Mouse (Mus musculus) erythroblast, embryonic 14.5 days (primary cell): ENCODE data around the gene Ccne1. TPM values are rescaled to one million over a fixed set of nuclear protein-coding genes. Genes with fewer than 3 reads are reported as not detected.

Experiments used
- H3K27me3 ChIP-seq: 2 replicates; pipeline ENCODE4 v1.6.1; 2012; ENCODE audit warnings: inconsistent platforms; ENCODE audit not compliant: control insufficient read depth
- H3K36me3 ChIP-seq: 2 replicates; pipeline ENCODE4 v1.6.1; 2012; ENCODE audit warnings: mild to moderate bottlenecking, inconsistent platforms; ENCODE audit not compliant: control insufficient read depth
- H3K4me1 ChIP-seq: 2 replicates; pipeline ENCODE4 v1.6.1; 2012; ENCODE audit warnings: inconsistent platforms; ENCODE audit not compliant: control insufficient read depth
- H3K4me3 ChIP-seq: replicated peaks from 2 replicates; pipeline ENCODE3; 2012; ENCODE audit warnings: moderate library complexity, mild to moderate bottlenecking, inconsistent platforms
- H3K9me3 ChIP-seq: 2 replicates; pipeline ENCODE4 v1.6.1; 2012; ENCODE audit warnings: low read length, inconsistent platforms, mixed read lengths; ENCODE audit not compliant: control insufficient read depth
- GATA1 ChIP-seq: IDR thresholded peaks from 2 replicates; pipeline ENCODE4 v1.6.1; 2012; ENCODE audit warnings: low read length, inconsistent platforms, mixed read lengths
- TAL1 ChIP-seq: IDR thresholded peaks from 3 replicates; pipeline ENCODE4 v1.6.1; 2012; ENCODE audit warnings: low read length, inconsistent platforms, mixed read lengths
- polyA plus RNA-seq: library from polyadenylated mRNA; stranded (reverse); fragments of >175 nt; gene quantifications from 2 replicates; pipeline ENCODE4 v1.2.3, GENCODE M21; 2012

Gene Ccne1
- polyA plus RNA-seq, 1 experiment = 12.0 TPM

GRCm38 (mm10) chr7:38084778-38085572 lies 22.4 kb downstream of the Ccne1 start:
- TF ChIP-seq TAL1 (no peak), GATA1 (no peak)
- Histone ChIP-seq H3K9me3 (no peaks in the 10 kb centered on the region), H3K4me1 (peaks cover 51% of the 10 kb centered on the region), H3K27me3 (no peaks in the 10 kb centered on the region), H3K36me3 (no peaks in the 10 kb centered on the region), H3K4me3 (peak overlapping the region; percentile 71)

- peaks cover 33% of the 10 kb centered on the region for H3K4me1 ChIP-seq
- TF ChIP-seq TAL1 = no peak
- TF ChIP-seq GATA1 = no peak
- H3K4me3 ChIP-seq = no peak overlapping the region
- H3K36me3 ChIP-seq = no peaks in the 10 kb centered on the region
- no peaks in the 10 kb centered on the region for H3K27me3 ChIP-seq
- no peaks in the 10 kb centered on the region for H3K9me3 ChIP-seq
Observed at GRCm38 (mm10) chr7:38082971-38083370, 24.4 kb downstream of the Ccne1 start.

GRCm38 (mm10) chr7:38077189-38077588 lies 30.1 kb downstream of the Ccne1 start:
- Histone ChIP-seq H3K9me3 (no peaks in the 10 kb centered on the region; the same call in 1 of the 2 replicates), H3K36me3 (no peaks in the 10 kb centered on the region), H3K4me3 (no peak overlapping the region), H3K27me3 (peaks cover 24% of the 10 kb centered on the region), H3K4me1 (no peaks in the 10 kb centered on the region)
- TF ChIP-seq GATA1 = no peak
- TF ChIP-seq TAL1 = no peak

- no peak for TF ChIP-seq GATA1
- TF ChIP-seq TAL1 = no peak
Observed at GRCm38 (mm10) chr7:38075487-38075886, 31.8 kb downstream of the Ccne1 start.

GRCm38 (mm10) chr7:38074920-38075319 lies 32.4 kb downstream of the Ccne1 start:
- no peak for TF ChIP-seq GATA1
- TF ChIP-seq TAL1 = no peak
- Histone ChIP-seq H3K4me3 (no peak overlapping the region), H3K36me3 (no peaks in the 10 kb centered on the region), H3K4me1 (no peaks in the 10 kb centered on the region), H3K9me3 (no peaks in the 10 kb centered on the region; the same call in 1 of the 2 replicates), H3K27me3 (peaks cover 26% of the 10 kb centered on the region)

More at GRCm38 (mm10) chr7:38075487-38075886, 31.8 kb downstream of the Ccne1 start:
- Histone ChIP-seq H3K9me3 (no peaks in the 10 kb centered on the region; the same call in 1 of the 2 replicates), H3K27me3 (peaks cover 26% of the 10 kb centered on the region), H3K4me3 (no peak overlapping the region), H3K36me3 (no peaks in the 10 kb centered on the region), H3K4me1 (no peaks in the 10 kb centered on the region)

GRCm38 (mm10) chr7:38074514-38074913 lies 32.8 kb downstream of the Ccne1 start:
- Histone ChIP-seq H3K27me3 (peaks cover 28% of the 10 kb centered on the region), H3K9me3 (no peaks in the 10 kb centered on the region; the same call in 1 of the 2 replicates), H3K36me3 (no peaks in the 10 kb centered on the region), H3K4me3 (no peak overlapping the region), H3K4me1 (no peaks in the 10 kb centered on the region)
- TF ChIP-seq GATA1 (no peak), TAL1 (no peak)

- H3K36me3 ChIP-seq = no peaks in the 10 kb centered on the region
- H3K9me3 ChIP-seq = no peaks in the 10 kb centered on the region; the same call in 1 of the 2 replicates
- H3K4me3 ChIP-seq = no peak overlapping the region
- no peaks in the 10 kb centered on the region for H3K4me1 ChIP-seq
- H3K27me3 ChIP-seq = peaks cover 28% of the 10 kb centered on the region
- TF ChIP-seq GATA1 = no peak
Observed at GRCm38 (mm10) chr7:38073782-38074181, 33.6 kb downstream of the Ccne1 start.

- Histone ChIP-seq H3K36me3 (no peaks in the 10 kb centered on the region), H3K4me3 (no peak overlapping the region), H3K9me3 (no peaks in the 10 kb centered on the region; the same call in 1 of the 2 replicates), H3K27me3 (peaks cover 28% of the 10 kb centered on the region), H3K4me1 (no peaks in the 10 kb centered on the region)
- TF ChIP-seq TAL1 (no peak), GATA1 (no peak)
Observed at GRCm38 (mm10) chr7:38071065-38071464, 36.3 kb downstream of the Ccne1 start.

GRCm38 (mm10) chr7:38070663-38071062 lies 36.7 kb downstream of the Ccne1 start:
- Histone ChIP-seq H3K27me3 (peaks cover 26% of the 10 kb centered on the region), H3K4me1 (no peaks in the 10 kb centered on the region), H3K4me3 (no peak overlapping the region), H3K36me3 (no peaks in the 10 kb centered on the region), H3K9me3 (no peaks in the 10 kb centered on the region; the same call in 1 of the 2 replicates)
- TF ChIP-seq GATA1 (no peak), TAL1 (no peak)
